Mouse (Mus musculus) neural tube, embryonic 11.5 days (tissue): Measurements from ENCODE around the gene Gpr182. TPM values are rescaled to one million over a fixed set of nuclear protein-coding genes. Genes with fewer than 3 reads are reported as not detected.

Source experiments
- ATAC-seq: fragments of 200-750 bp; cut with Nextera tagmentation; 2 replicates; pipeline ENCODE4 v1.8.0; 2017; ENCODE audit warnings: moderate number of reproducible peaks, mild to moderate bottlenecking, moderate TSS enrichment, moderate library complexity; ENCODE audit not compliant: insufficient read depth, low FRiP score, low TSS enrichment
- DNase-seq: peaks from one replicate; pipeline ENCODE4 v3.0.0-alpha.2; 2015; ENCODE audit warnings: low spot score
- H3K27ac ChIP-seq: fragments of 300-500 bp; sonication (generic); 2 replicates; pipeline ENCODE4 v1.5.1; 2014; ENCODE audit warnings: low read depth, mild to moderate bottlenecking, low read length
- H3K27me3 ChIP-seq: fragments of 300-500 bp; sonication (generic); 2 replicates; pipeline ENCODE4 v1.6.1; 2014; ENCODE audit warnings: mild to moderate bottlenecking, low read length, mixed read lengths; ENCODE audit not compliant: control insufficient read depth, insufficient read depth
- H3K36me3 ChIP-seq: fragments of 300-500 bp; sonication (generic); 2 replicates; pipeline ENCODE4 v1.6.1; 2014; ENCODE audit warnings: mild to moderate bottlenecking, low read length, moderate library complexity, mixed read lengths; ENCODE audit not compliant: control insufficient read depth, insufficient read depth
- H3K4me1 ChIP-seq: fragments of 300-500 bp; sonication (generic); 2 replicates; pipeline ENCODE4 v1.6.1; 2014; ENCODE audit warnings: low read length, mixed read lengths; ENCODE audit not compliant: control insufficient read depth, insufficient read depth
- H3K4me2 ChIP-seq: fragments of 300-500 bp; sonication (generic); 2 replicates; pipeline ENCODE4 v1.6.1; 2014; ENCODE audit warnings: low read depth, mild to moderate bottlenecking, moderate library complexity
- H3K4me3 ChIP-seq: fragments of 300-500 bp; sonication (generic); 2 replicates; pipeline ENCODE4 v1.5.1; 2014; ENCODE audit warnings: low read depth, low read length
- H3K9ac ChIP-seq: fragments of 300-500 bp; sonication (generic); 2 replicates; pipeline ENCODE4 v1.6.1; 2014; ENCODE audit warnings: mild to moderate bottlenecking, low read length
- H3K9me3 ChIP-seq: fragments of 300-500 bp; sonication (generic); 2 replicates; pipeline ENCODE4 v1.6.1; 2016; ENCODE audit warnings: low read length; ENCODE audit not compliant: control insufficient read depth
- WGBS: fragments of 180-500 bp; shearing (Covaris S2); extraction: QIAGEN DNeasy Blood & Tissue Kit; methylation state at CpG from one replicate; pipeline ENCODE4 v1.1.7; 2014; 5-methylcytosine and 5-hydroxymethylcytosine counted together
- polyA plus RNA-seq: library from polyadenylated mRNA; unstranded; fragments of >200 nt; fragmentation: Nextera tagmentation; extraction: Ambion mirVana; gene quantifications from 2 replicates; pipeline ENCODE4 v1.2.1, GENCODE M21; 2014

Gene Gpr182
- polyA plus RNA-seq, 1 experiment from 2014 or later: 0.29 TPM

DNA sequence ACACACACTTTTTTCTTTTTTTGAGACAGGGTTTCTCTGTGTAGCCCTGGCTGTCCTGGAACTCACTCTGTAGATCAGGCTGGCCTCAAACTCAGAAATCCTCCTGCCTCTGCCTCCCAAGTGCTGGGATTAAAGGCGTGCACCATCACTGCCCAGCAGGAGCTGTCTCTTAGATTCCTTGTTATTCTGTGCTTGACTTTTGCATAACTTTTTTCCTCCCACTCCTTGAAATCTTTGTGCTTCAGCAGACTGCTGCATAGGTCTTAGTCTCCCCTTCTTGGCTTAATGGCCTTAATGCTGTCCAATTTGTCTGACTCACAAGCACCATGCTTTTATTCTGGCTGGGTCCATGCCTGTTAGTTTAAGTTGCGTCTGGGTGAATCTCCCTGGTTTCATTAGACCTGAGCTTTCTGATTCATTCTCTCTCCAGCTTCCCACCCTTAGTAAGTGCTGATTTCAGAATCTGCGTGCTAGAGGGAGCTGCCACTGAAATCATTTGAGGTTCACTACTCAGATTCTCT lies 42.6 kb downstream of the Gpr182 start:
- no peak overlapping the region for H3K4me3 ChIP-seq
- ATAC-seq (no peak), DNase-seq (no peak)
- H3K27me3 ChIP-seq: no peaks in the 10 kb centered on the region
- H3K4me1 ChIP-seq: no peaks in the 10 kb centered on the region
- H3K9ac ChIP-seq: no peak overlapping the region
- no peak overlapping the region for H3K27ac ChIP-seq
- H3K4me2 ChIP-seq: no peak overlapping the region
- H3K36me3 ChIP-seq: no peaks in the 10 kb centered on the region
- H3K9me3 ChIP-seq: no peaks in the 10 kb centered on the region
- whole genome bisulfite sequencing: 80% methylated on average over 3 of the region's 3 CpGs

GRCm38 (mm10) chr10:127707721-127708120 lies 43.8 kb downstream of the Gpr182 start:
- Histone ChIP-seq H3K9ac (no peak overlapping the region), H3K4me2 (no peak overlapping the region), H3K36me3 (no peaks in the 10 kb centered on the region), H3K4me1 (no peaks in the 10 kb centered on the region), H3K27ac (no peak overlapping the region), H3K27me3 (no peaks in the 10 kb centered on the region), H3K9me3 (no peaks in the 10 kb centered on the region), H3K4me3 (no peak overlapping the region)
- WGBS: 88% methylated on average over 7 of the region's 7 CpGs
- ATAC-seq: no peak
- DNase-seq: no peak

- H3K9me3 ChIP-seq: no peaks in the 10 kb centered on the region
- no peaks in the 10 kb centered on the region for H3K27me3 ChIP-seq
These were observed 45.7 kb downstream of the Gpr182 start for GRCm38 (mm10) chr10:127705783-127706182.

DNA sequence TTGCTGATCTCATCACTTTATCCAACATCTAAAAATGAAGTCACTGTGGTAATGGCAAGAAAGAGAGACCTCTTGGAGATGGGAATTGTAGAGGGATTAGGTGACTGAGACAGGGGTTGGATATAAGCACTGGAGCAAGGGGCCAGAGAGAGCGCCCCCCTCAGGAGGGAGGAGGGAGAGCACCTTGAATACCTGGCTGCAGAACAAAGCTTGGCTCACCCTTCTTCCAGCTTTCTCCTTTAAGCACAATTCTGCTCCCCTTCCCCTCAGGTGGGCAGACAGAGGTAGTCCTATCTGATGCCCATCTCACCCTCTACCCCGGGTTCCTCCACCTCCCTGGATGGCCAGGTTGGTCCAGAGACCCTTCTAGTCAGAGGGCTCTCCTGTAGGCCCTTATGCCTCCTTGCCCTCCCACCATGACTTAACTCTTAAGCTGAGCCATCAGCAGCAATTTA lies 46.7 kb downstream of the Gpr182 start, which contains the start of gene Myo1a:
Gene Myo1a, plus strand, starts transcription at position 405 of the 455 bp plus-strand sequence.
- Histone ChIP-seq H3K4me2 (no peak within 1 kb of the TSS), H3K27ac (no peak within 1 kb of the TSS), H3K36me3 (no peaks in the 10 kb centered on the region), H3K4me1 (no peaks in the 10 kb centered on the region), H3K27me3 (no peaks in the 10 kb centered on the region), H3K4me3 (no peak within 1 kb of the TSS), H3K9ac (no peak within 1 kb of the TSS), H3K9me3 (no peaks in the 10 kb centered on the region)
- 66% methylated on average over 2 of the region's 2 CpGs for WGBS
- no peak for DNase-seq
- no peak for ATAC-seq

More at GRCm38 (mm10) chr10:127705783-127706182, 45.7 kb downstream of the Gpr182 start:
- DNase-seq: no peak
- no peak overlapping the region for H3K4me2 ChIP-seq
- no peaks in the 10 kb centered on the region for H3K36me3 ChIP-seq
- no peaks in the 10 kb centered on the region for H3K4me1 ChIP-seq
- no peak overlapping the region for H3K4me3 ChIP-seq
- 99% methylated on average over 4 of the region's 4 CpGs for WGBS
- no peak for ATAC-seq
- no peak overlapping the region for H3K9ac ChIP-seq
- no peak overlapping the region for H3K27ac ChIP-seq

DNA sequence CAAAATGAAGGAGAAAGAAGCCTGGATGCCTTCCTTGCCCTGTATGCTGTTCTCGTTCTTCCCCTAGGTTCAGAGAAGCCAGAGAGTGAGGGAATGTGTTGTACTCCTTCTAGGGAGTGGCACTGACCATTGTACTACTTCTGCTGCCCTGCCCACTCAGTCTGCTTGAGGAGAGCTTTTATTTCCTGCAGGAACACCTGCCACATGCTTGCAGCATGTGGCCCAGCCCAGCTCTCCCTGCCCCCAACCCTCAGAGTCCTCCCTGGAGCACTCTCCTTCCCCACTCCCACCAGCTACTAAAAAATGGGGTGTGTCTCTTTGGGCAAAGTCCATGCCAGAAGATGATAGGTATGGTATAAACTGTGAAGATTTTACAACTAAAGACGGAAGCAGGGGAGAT lies 47.2 kb downstream of the Gpr182 start:
- Histone ChIP-seq H3K4me1 (no peaks in the 10 kb centered on the region), H3K4me3 (no peak overlapping the region), H3K4me2 (no peak overlapping the region), H3K27me3 (no peaks in the 10 kb centered on the region), H3K36me3 (no peaks in the 10 kb centered on the region), H3K9me3 (no peaks in the 10 kb centered on the region), H3K27ac (no peak overlapping the region), H3K9ac (no peak overlapping the region)
- ATAC-seq: no peak
- no peak for DNase-seq
- 68% methylated on average over 2 of the region's 2 CpGs for WGBS

GRCm38 (mm10) chr10:127703299-127703698 lies 48.2 kb downstream of the Gpr182 start:
- WGBS: 50% methylated on average over 4 of the region's 4 CpGs
- DNase-seq: no peak

DNA sequence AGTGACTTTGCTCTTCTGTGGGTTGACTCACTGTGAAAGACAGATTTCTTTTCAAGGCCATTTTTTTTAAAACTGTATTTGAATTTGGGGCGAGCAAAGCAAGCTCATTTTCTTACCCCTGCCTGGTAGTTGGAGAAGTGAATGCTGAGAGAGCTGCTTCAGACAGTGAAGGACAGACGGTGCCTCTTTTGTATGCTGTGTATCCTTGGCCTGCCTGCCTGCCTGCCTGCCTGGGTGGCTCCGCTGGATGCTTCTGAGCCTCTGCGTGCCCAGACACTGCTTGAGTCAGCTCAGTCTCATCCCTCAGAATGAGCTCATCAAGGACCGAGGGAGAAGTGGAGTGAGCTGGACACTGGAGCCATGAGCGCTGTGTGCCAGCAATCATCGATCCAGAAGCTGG lies 52.6 kb downstream of the Gpr182 start:
- Histone ChIP-seq H3K4me2 (no peak overlapping the region), H3K27ac (no peak overlapping the region), H3K9ac (no peak overlapping the region), H3K36me3 (no peaks in the 10 kb centered on the region; the same call in 1 of the 2 replicates), H3K4me1 (no peaks in the 10 kb centered on the region), H3K27me3 (no peaks in the 10 kb centered on the region), H3K4me3 (no peak overlapping the region), H3K9me3 (no peaks in the 10 kb centered on the region)
- DNase-seq: no peak
- no peak for ATAC-seq
- 94% methylated on average over 7 of the region's 7 CpGs for WGBS

More at GRCm38 (mm10) chr10:127703299-127703698, 48.2 kb downstream of the Gpr182 start:
- Histone ChIP-seq H3K27me3 (no peaks in the 10 kb centered on the region), H3K4me3 (no peak overlapping the region), H3K9ac (no peak overlapping the region), H3K4me2 (no peak overlapping the region), H3K27ac (no peak overlapping the region), H3K4me1 (no peaks in the 10 kb centered on the region), H3K36me3 (no peaks in the 10 kb centered on the region), H3K9me3 (no peaks in the 10 kb centered on the region)
- ATAC-seq: no peak

Other genes with a start within 250 kb of the Gpr182 start
- 2.4 and 3.4 TPM in 2 replicates for gene Ndufa4l2, start 236.8 kb downstream of the Gpr182 start, polyA plus RNA-seq
- gene Shmt2, start 229.3 kb downstream of the Gpr182 start, polyA plus RNA-seq: 82.1 and 91.5 TPM in 2 replicates
- gene Nxph4, start 217.2 kb downstream of the Gpr182 start, polyA plus RNA-seq: 45.7 and 46.8 TPM in 2 replicates
- gene Lrp1, start 130.6 kb downstream of the Gpr182 start, polyA plus RNA-seq: 60.2 and 68.2 TPM in 2 replicates
- gene Stat6, start 108.7 kb downstream of the Gpr182 start, polyA plus RNA-seq: 6.1 and 6.8 TPM in 2 replicates
- 9.3 and 10.6 TPM in 2 replicates for gene Nemp1, start 84.8 kb downstream of the Gpr182 start, polyA plus RNA-seq
- 6.2 and 7.8 TPM in 2 replicates for gene Nab2, start 83.2 kb downstream of the Gpr182 start, polyA plus RNA-seq
- 0.56 and 0.76 TPM in 2 replicates for gene Myo1a, start 46.6 kb downstream of the Gpr182 start, polyA plus RNA-seq
- gene Tac2, start 27.3 kb downstream of the Gpr182 start, polyA plus RNA-seq: 0.49 and 0.57 TPM in 2 replicates
- 7.0 and 8.0 TPM in 2 replicates for gene Zbtb39, start 12.2 kb downstream of the Gpr182 start, polyA plus RNA-seq
- gene Rdh1, start 8.0 kb upstream of the Gpr182 start, polyA plus RNA-seq: not detected in 2 replicates
- 0.13 TPM in 1 of 2 replicates, not detected in the other for gene Rdh16f1, start 8.1 kb upstream of the Gpr182 start, polyA plus RNA-seq
- not detected in 2 replicates for gene Rdh9, start 24.7 kb upstream of the Gpr182 start, polyA plus RNA-seq
- not detected in 2 replicates for gene Rdh16, start 49.4 kb upstream of the Gpr182 start, polyA plus RNA-seq
- gene Rdh19, start 98.2 kb upstream of the Gpr182 start, polyA plus RNA-seq: not detected in 2 replicates
- gene Rdh16f2, start 114.7 kb upstream of the Gpr182 start, polyA plus RNA-seq: not detected in 2 replicates
- not detected in 2 replicates for gene Rdh7, start 137.1 kb upstream of the Gpr182 start, polyA plus RNA-seq
- gene Sdr9c7, start 146.8 kb upstream of the Gpr182 start, polyA plus RNA-seq: not detected in 2 replicates